Mouse (Mus musculus): ENCODE measurements around the gene Parvb.
"Not testable (repeated sequence)": the region's sequence is repeated elsewhere in the genome, so short reads cannot be mapped to it uniquely, and the experiment has no call there.

Parvb gene

DNA sequence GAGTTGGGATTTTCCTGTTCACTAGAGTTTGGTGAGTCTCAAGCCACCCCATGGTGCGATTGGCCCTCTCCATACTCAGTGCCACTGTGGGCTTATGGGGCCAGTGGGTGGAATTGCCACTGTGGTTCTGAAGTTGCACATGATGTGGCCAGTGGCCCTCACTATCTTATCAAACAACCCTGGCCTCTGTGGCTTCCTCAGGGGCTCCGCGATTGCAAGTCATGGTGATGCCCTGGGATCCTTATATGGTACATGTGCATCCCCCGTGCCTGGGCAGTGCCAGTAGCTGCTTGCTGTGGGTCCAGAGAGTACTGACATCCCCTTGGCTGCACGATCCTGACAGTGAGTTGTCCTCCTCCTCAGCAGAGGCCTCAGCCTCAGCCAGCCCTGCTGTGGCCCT, 25.0 kb downstream of the Parvb start:
- DNase-seq (ENCODE audit: low read depth, low spot score): no peak

DNA sequence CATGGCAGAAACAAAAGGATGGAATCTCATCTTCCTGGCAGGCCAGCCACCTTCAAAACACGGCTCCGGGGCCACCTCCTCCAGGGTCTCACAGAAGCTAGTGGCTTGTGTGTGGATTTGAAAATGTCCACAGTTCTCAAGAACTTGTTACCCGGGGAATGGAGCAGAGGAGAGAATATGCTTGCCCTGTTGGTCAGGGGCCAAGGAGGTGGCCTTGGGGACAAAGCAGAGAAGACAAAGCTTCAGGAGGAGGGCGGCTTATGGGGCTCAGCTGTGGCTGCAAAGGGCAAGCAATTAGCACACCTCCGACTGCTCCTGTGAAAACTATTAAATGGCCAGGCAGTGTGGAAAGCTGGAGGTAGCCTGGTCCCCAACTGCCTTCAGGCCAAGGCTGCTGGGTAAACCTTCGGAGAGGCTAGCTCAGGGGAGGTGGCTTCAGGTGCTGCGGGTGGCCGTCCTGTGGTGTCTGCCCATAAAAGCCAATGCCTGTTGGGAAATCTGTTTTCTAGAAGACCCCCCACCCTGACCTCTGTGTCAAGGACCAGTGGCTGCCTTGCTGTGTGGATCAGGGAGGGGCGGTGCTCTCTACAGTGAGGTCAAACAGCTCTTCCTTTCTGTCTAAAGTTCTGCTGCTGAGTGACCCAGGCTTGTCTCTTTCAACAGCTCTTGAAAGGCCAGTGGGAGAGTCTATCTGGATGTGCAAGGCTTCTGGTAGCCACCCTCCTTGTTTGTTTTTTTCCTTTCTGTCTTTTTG, 26.9 kb downstream of the Parvb start:
- DNase-seq (ENCODE audit: low read depth, low spot score): no peak

DNA sequence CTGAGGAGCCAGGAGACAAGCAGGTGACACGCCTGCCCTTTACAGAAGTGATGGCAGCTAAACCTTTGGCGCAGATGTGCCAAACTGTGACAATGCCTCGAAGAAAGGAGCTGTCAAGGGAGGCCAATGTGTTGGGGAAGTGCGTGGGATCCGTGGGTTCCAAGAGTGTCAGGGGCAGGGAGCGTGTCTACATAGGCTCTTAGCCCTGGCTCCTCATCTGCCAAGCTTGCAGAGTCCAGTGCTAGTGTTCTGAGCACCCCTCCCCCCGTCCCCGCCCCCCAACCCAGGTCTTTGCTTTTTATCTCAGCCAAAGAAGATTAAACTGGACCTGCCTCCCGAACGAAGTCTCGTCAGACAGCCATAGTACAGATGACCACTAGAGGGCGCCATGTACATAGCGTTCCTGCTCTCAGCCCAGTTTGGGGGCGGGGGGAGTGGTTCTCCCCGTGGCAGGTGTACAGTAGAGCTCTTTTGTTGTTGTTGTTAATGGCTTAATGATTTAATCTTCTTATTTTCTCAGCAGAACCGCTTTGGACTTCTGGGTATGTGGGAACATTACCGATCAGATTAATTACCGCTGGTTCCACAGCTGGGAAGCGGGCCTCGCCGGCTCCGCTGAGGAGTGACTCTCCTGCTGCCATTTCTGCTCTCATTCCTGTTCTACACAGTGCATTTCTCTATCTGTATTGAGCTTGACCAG, 28.4 kb downstream of the Parvb start:
- peak; percentile 88 for DNase-seq (ENCODE audit: low read depth, low spot score)

DNA sequence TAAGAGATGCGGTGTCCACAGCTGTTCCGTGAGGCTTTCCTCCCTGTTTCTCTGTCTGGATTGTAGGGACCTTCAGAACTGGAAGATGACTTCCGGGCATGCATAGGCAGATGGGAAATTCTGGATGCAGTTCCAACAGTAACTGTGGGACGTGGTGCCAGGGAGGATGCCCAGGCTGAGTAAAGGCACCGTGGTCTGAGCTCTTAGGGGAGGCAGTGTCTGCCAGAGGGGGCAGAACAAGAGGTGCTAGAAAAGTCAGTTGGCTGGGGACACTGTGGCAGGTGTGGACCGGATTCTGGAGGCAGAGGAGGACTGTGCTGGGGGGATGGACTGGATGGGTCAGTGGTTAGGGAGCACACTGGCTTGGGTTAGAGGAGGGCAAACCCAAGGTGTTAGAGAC, 30.8 kb downstream of the Parvb start:
- no peak for DNase-seq (ENCODE audit: low read depth, low spot score)

DNA sequence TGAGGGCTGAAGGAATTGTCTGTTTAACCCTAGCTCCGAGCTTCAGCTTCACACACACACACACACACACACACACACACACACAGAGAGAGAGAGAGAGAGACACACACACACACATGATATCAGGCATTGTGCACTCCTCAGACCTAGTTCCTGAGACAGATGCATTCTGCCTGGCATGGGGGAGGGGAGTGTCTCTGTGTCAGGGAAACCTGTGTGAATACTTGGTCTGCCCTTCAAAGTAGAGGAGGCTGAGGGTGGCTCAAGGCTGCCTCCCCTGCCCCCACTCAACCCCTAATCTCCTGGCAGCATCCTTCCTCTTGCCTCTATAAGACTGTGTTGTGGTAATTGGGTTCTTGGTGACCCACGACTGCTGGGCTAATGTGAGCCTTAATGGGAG, 31.7 kb downstream of the Parvb start:
- DNase-seq (ENCODE audit: low read depth, low spot score): no peak

DNA sequence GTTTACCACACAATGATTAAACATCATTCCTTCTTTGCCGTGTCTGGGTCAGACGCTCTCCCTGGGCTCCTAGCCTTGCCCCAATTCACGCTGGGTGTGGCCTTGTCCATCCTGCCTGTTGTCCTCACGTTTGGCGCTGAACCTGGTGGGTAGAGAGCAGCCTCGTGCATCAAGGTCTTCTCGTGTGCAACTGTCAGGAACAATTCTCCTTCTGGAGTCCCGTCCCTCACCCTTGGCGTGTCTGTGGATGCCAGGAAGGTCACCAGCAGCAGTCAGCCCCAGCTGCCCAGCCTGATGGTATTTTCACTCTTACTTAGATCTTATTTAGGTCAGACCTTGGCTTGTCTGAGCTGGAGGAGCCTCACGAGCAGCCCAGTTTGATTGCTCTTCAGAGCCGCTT, 33.3 kb downstream of the Parvb start:
- DNase-seq (ENCODE audit: low read depth, low spot score): no peak

DNA sequence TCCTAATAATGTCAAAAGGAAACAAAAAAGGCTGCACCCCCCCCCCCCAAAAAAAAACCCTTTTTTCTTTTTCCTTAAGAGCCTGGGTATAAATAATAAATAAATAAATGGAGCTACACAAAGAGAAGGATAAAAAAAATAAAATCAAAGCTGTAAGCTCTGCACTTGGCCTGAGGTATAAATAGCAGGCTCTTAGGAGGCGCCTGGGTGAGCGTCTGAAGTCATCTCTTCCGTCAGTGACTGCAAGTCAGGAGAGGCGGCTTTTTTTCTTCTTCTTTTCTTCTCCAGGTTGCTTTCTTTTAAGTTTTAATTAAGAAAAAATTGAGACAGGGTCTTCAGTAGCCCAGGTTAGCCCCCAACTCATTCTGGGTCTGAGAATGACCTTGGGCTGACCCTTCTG, 34.4 kb downstream of the Parvb start:
- no peak for DNase-seq (ENCODE audit: low read depth, low spot score)

DNA sequence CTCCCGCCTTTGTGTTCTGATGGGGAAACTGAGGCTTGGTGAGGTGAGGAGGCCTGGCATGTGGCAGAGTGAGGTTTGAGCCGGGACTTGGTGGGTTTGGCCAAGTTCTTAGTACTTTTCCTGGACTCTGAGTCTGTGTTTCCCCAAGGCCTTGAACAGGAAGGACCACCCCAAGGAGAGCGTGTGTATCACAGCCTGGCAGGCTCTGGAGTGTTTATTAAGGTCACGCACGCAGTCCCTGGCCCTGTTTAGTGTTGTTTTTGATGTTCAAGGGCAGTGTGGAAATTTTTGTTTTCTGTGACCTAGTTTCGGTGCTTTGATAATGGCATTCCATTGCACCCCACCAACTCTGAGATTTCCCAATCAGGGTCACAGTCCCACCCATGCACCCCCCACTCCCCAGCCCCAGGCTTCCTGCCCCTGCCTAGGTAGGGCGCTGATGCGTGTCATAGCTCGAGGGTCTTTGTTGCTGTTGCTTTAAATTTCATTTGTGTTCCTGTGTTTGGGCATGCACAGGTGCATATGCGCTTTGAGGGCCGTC, 35.9 kb downstream of the Parvb start:
- no peak for DNase-seq (ENCODE audit: low read depth, low spot score)

DNA sequence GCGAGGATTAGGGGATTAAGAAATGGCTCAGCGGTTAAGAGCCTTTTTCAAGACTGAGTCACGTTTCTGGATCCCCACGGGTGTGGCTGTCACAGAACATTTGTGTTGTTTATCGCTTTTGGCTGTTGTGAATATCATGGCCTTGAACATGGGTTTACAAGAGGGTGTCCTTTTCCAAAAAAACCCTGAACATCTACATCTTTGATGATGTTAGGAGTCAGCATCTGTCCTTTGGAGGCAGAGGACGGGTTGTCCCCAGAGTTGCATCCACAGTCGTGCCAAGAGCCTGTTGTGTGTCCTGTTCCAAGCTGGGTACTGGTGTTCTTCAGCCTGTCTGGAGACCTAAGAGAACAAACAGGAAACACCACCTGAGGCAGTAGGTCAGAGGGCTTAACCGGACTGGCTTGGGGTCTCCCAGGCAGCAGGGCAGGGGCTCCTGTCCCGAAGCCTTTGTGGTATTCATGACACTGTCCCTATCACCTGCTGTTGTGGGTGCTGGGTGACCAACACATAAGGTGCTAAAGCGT, 37.3 kb downstream of the Parvb start:
- DNase-seq (ENCODE audit: low read depth, low spot score): no peak

DNA sequence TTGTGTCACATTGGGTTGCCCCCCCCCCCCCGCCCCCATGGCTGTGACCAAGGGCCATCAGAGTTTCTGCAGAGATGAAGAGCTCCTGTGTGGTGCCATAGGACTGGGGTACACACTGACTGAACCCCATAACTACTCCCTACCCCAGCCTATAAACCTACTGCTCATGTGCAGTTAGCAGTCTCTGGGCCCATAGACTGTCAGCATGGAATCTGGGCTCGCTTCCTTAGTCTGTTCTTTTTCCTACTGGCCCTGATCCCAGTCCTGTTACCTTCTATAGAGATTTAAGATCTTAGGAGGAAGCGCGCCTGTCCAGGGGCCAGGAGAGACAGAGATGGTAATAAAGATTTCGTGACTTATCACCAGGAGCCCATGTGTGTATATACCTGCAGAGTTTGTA, 38.2 kb downstream of the Parvb start:
- no peak for DNase-seq (ENCODE audit: low read depth, low spot score)

DNA sequence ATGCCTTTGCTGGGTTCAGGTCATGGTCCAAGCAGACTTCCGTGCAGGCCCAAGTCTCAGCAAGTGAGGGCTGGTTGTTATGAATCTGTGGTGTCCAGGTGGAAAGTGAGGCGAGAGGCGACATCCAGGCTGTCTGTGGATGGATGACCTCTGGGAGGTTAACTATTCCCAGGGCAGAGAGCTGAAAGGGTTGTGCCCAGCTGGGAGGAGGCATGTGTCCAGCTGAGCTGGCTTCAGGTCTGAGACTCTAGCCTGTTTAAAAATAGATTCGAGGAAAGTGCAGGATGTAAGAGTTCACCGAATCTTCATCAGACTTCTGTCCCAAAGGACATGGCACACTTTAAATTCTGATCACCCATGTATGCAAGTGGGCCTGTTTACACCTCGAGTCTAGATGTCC, 38.6 kb downstream of the Parvb start:
- no peak for DNase-seq (ENCODE audit: low read depth, low spot score)

DNA sequence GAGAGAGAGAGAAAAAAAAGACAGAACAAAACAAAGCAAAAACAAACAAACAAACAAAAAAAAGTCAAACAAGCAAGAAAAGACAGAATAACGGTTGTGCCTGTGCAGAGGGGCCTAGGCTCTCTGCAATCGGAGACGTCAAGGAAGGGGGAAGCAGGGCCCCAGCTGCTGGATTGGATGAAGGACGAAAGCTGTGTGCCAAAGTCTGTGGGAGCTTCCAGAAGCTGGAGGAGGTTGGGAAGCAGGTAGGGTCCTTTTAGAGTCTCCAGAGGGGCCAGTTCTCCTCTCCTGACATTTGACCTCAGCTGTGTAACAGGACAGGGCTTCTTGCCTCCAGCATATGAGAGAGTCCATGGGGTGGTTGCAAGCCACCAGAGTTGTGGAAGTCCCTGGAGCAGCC, 44.2 kb downstream of the Parvb start:
- no peak for DNase-seq (ENCODE audit: low read depth, low spot score)

DNA sequence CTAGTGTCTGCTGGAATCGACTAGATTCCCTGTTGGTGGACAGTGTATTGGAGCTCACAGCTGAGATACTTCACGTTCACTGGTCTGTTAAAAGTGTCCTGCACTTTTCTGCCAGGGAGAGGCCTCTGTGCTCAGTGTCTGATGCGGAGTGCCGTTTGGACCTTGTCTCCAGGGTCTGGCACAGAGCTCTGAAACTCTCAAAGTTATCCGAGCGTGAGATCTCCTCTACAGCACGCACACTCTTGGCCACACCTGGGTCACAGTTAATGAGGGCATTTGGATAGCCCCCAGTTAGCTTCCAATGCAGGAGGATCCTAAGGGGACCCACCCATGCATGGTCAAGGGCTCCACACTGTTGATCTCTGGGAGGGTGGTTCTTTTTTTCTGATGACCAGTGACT, 46.2 kb downstream of the Parvb start:
- no peak for DNase-seq (ENCODE audit: low read depth, low spot score)

DNA sequence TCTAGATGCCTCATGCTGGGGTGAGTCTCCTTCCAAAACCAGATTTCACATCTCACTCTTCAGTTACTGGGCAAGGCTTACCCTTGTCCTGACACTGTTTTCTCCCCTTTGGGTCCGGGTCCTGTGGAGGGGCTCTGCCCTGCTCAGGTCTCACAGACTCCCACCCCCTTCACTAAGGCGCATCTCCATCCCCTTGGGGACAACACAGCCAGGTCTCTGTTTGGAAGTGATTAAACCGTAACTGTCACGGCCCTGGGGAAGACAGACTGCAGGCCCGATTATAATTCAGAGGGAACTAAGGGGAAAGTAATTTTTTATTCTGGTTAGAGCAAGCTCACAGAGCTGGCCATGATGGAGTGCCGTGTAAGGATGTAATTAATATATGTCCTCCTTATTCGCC, 46.8 kb downstream of the Parvb start:
- no peak for DNase-seq (ENCODE audit: low read depth, low spot score)

DNA sequence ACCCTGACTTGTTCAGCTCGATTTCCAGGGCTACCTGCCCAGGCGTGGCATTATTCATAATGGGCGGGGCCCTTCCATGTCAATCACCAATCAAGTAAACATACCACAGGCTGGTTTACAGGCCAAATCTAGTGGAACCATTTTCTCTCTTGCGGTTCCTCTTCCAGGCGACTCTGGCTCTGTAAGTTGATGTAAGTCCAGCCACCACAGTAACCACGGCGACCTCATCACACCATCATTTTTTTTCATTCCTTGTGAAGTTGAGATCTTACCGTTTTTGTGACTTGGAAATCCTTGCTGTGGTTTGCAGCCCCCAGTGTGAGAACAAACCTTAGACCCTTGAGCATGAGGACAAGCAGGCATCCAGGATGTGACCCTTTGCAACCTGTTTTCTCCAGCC, 48.5 kb downstream of the Parvb start:
- DNase-seq (ENCODE audit: low read depth, low spot score): no peak

DNA sequence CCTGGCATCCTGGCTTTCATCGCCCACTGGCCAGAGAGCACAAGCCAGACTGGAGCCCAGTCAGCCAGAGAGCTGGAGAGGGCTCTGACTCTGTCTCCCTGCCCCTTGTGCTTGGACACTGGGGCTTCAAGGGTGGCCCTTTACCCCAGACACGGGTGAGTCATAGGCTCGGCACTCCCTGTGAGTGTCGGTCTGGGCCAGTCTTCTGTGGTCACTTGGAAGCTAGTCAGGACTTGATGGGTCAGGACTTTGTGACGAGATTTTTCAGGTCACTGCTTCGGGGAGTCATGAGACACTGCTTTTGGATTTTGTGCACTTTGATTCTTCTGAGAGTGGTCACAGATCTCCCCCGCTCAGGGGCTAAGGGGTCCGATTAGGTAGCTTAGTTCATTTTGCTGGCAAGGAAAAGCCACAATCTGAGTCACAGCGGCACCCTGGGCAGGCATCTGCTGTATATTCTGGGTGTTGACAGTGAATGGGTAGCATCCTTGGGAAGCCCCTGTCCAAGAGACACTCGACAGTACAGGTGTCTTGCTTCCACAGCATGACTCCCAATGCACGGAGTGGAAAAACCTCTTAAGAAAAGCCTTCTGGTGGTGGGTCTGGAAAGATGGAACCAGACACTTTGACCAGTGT, 49.0 kb downstream of the Parvb start:
- DNase-seq (ENCODE audit: low read depth, low spot score): no peak

DNA sequence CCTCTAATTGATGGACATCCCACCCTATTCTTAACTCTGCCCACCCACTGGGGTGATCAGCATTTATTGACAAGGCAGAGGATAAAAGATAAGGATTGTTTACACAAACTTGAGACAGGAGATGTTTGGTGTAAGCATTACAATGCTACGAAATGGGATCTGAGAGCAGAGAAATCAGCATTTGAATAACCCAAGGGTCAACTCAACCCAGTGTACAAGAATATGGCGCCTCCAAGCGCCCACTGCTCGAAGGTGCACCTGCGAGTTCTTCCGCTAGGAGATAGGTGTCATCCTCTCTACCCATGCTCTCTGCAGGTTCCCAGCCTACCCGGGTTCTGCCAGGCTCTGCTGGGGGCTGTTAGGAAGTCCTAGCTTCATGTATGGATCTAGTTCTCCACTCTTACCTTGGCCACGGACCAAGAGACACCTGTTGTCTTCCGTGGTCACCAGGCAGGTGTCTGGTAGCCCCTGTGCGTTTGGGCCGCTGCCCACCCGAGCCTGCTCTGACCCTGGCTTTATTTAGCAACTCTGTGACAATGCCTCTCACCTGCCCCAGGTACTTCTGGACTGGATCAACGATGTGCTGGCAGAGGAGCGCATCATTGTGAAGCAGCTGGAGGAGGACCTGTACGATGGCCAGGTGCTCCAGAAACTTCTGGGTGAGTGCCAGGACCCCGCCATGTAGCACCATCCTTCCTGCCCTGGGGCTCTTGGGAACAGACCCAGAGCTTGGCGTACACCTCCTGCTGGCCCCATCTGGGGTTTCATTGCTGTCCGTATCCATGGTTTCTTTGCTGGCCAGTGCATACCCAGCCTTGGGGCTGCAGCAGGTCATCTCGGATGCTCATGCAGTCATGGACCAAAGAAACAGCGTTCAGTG, 50.6 kb downstream of the Parvb start:
- peak; percentile 83 for DNase-seq (ENCODE audit: low read depth, low spot score)

DNA sequence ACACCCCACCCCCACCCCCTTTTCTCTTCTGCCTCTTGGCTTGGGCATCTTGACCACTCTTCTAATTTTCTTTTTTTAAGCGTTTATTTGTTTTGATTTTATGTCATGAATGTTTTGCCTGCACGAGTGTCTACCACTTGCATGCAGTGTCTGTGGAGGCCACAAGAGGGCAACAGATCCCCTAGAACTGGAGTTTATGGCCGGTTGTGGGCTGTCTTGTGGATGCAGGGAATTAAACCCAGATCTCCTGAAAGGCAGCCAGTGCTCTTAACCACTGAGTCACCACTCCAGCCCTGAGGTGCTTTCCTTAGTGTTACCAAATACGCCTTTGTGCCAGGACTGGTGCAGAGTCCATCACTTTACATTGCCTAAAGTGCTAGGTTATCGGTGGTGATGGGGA, 52.2 kb downstream of the Parvb start:
- peak; percentile 61 for DNase-seq (ENCODE audit: low read depth, low spot score)

DNA sequence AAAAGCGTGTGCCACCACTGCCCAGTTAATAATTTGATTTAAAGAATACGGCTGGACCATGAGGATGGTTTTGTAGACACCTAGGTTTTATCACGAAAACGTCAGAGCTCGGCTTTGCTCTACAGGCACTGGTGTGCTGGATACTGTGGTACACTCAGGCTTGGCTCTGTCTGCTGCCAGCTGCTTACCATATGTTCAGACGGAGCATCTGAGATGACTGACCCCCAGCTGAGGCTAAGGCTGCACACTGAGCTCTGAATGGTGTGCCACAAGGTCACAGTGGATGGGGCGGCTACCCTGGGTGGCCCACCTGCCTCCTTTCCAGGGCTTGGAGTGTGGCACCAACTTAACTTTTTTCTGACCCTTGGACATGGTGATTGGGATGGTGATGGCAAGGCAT, 53.6 kb downstream of the Parvb start:
- DNase-seq (ENCODE audit: low read depth, low spot score): no peak

DNA sequence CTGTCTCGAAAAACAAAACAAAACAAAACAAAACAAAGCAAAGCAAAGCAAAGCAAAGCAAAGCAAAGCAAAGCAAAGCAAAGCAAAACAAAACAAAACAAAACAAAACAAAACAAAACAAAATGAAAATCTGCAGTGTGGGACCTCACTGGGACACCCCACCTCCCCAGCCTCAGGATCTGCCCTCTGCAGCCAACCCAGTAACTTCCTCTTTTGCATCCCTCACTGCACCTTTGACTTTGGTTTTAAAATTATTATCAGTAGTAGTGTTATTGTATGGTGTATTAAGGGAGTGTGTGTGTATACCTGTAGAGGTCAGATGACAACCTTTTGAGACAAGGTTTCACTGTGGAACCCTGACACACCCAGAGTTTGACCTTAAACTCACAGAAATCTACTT, 57.1 kb downstream of the Parvb start:
- DNase-seq (ENCODE audit: low read depth, low spot score): not testable (repeated sequence)

DNA sequence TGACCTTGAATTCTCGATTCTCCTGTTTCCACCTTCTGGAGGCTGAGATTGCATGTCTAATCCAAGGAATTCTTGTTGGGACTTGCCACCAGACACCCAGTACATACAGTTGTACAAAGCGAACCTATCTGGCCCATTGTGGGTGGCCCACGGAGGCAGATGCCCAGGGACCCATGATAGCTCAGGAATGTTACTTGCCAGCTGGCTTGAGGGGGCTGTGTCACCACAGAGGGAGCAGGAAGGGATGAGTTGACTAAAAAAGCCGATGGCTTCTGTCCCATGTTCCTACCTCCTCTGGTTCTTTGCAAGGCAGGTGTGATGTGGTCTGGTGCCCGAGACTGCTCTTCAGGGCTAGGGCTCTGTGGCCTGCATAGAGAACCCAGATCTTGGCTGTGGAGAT, 59.3 kb downstream of the Parvb start:
- no peak for DNase-seq (ENCODE audit: low read depth, low spot score)

DNA sequence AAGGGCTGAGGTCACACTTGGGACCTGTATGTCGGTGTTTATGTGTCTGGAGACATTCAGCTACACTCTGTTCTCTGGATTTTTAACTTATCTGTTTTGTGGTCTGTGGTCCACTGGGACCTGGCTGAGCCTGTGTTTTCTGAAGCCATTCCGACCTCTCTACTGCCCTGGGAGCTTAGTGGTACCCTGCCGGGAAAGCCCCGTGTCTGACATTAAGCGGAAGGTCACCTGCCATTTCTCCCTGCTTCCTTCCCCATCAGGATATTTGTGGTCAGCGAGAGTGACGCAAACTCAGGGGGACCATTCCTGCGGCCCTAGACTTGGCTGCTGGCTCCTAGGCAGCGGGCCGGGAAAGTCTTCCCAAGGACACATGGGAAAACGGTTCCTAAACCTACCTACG, 61.7 kb downstream of the Parvb start:
- DNase-seq (ENCODE audit: low read depth, low spot score): no peak
